Mouse (Mus musculus): Measurements from ENCODE around the gene Ddx18.

Ddx18 gene

GRCm38 (mm10) chr1:121527600-121528398 is 40.0 kb downstream of the Ddx18 start:
- DNase-seq (ENCODE audit: low read depth, low spot score) = no peak

DNA sequence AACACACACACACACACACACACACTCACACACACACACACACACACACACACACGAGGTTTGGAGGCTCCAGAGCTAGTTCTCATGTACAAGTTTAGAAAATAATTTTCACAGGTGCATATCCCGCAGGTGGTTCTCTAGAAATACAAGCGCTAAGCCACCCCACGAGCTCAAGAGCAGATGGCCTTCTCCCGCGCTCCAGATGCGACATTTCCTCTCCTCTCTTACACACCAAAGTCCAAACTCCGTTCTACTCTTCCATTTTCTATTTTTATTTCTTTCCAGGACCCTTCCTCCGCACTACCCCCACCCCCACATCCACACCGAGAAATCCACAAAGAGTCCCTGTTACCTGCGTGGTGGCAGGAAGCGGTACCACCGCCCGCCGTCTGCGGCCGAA is 40.7 kb downstream of the Ddx18 start:
- no peak for DNase-seq (ENCODE audit: low read depth, low spot score)

DNA sequence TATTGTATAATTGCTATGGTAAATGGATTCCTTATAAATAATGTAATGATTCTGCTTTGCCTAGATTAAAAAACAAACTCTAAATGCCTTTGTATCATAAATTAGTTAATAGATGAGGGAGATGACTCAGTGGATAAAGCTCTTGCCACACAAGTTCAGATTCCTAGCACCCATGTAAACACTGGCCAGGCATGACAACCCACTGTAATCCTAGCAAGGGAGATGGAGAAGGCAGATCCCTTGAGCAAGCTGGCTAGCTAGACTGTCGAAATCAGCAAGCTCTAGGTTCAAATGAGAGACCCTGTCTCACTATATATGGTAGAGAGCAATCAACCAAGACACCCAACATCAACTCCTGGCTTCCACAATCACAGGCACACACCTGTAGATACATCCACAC is 49.2 kb downstream of the Ddx18 start:
- no peak for DNase-seq (ENCODE audit: low read depth, low spot score)

DNA sequence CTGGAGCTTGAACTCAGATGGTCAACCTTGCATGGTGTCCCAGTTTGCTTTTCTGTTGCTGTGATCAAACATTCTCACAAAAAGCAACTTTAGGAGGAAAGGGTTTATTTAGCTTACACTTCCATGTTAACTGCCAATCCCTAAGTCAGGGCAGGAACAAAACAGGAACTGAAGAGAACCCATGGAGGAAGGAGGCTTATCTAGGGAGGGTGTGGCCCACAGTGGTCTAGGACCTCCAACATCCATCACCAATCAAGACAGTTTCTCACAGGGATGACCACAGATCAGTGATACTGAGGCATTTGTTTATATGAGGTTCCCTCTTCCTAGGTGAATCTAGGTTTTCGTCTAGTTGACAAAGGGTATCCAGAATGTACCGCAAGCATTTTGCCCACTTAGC is 55.8 kb downstream of the Ddx18 start:
- DNase-seq (ENCODE audit: low read depth, low spot score) = no peak

DNA sequence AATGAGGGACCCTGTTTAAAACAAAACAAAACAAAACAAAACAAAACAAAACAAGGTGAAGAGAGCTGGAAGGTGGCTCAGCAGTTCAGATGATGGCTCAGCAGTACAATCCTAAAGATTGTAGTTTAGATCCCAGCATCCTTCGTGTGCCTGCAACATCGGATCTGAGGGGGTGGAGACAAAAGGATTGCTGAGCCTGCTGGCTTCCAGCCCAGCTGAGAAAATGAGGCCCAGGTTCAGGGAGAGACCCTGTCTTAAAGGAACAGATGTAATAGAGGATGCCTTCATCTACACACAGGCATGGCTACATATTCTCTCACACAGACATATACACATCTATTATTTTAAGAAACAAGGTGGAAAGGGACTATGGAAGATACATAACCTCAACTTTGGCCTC is 56.6 kb downstream of the Ddx18 start:
- no peak for DNase-seq (ENCODE audit: low read depth, low spot score)

DNA sequence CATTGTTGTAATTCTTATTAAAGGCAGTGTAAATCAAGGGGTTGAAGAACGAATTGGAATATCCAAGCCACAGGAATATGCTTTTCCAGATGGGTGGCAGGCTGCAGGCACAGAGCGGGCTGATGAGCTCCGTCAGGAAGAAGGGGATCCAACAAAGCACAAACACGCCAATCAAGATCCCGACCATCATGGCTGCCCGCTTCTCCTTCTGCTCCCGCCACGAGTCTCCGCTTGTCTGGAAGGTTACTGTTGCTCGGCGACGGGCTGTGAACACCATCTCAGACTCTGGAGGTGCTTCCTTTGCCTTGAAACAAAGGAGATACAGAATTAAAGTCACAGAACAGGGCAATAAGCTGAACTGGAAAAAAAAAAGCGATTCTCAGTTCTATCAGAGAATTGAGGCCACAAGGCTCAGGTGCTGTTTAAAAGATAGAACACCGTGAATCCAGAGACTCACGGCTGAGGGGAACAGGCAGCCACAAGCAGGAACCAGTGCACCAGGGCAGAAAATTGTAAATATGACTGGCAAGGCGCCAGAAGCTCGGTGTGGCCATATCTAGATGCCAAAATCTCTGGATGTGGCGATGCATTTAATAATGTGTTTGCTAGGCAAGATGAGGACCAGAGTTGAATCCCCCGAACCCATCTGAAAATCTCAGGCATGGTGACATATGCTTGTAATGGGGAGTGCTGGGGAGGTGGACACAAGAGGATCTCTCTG is 57.2 kb downstream of the Ddx18 start:
- no peak for DNase-seq (ENCODE audit: low read depth, low spot score)

DNA sequence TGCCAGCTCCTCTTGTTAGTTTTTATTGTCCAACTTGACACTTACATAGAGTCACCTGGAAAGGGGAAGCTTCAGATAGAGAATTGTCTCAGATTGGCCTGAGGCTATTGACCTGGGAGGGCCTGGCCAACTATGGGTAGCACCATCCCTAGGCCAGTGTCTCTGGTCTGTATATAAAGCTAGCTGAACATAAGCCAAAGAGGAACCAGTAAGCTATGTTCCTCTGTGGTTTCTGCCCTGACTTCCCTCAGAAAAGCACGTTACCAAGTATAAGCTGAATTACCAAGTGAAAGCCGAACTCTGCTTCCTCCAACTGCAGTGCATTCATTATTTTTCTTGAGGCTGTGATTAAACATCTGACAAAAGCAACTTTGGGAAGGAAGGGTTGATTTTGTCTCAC is 59.1 kb downstream of the Ddx18 start:
- no peak for DNase-seq (ENCODE audit: low read depth, low spot score)
